Mouse (Mus musculus): ENCODE measurements at regions not wholly inside any gene's neighbourhood (a gene's known extent, or its start where the extent isn't known, plus 50 kb on each side); places are given as distances from the start of the nearest gene placed in this dataset.
"Not testable (repeated sequence)": the region's sequence is repeated elsewhere in the genome, so short reads cannot be mapped to it uniquely, and the experiment has no call there.

DNA sequence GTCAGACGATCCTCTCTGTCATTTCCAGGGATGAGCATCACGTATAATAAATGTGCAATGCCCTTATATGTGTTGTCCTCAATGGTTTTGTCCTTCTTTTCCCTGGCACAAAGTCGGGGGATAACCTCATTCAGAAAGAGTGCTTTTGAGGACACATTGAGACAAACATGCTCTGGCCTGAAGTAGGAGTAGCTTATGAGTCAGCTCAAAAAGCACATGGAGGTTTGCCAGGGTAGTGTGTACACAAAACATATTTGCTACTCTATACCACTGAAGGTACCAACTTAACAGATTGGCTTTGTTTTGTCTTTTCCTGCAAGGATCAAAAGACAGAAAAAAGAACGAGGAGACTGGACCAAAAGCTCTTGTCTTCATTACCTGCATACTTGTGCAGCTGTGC is 682.1 kb upstream of the Grid2 start:
- Histone ChIP-seq H3K9me3 (ENCODE audit: control insufficient read depth, low read length) (no peaks in the 10 kb centered on the region), H3K27ac (no peak overlapping the region), H3K9ac (replicated peaks) (no peak overlapping the region), H3K4me1 (replicated peaks; ENCODE audit: control insufficient read depth in 2 of 2, insufficient read depth in 2 of 2, low read length in 1 of 2) (no peaks in the 10 kb centered on the region), H3K4me2 (ENCODE audit: low read depth) (no peak overlapping the region), H3K36me3 (replicated peaks; ENCODE audit: control insufficient read depth, insufficient read depth, low read depth) (no peaks in the 10 kb centered on the region), H3K4me3 (ENCODE audit: insufficient read depth in 1 of 2, low read depth in 2 of 2, low read length in 2 of 2) (no peak overlapping the region), H3K27me3 (ENCODE audit: control insufficient read depth, insufficient read depth, low read length) (no peaks in the 10 kb centered on the region)
- DNase-seq (ENCODE audit: low read depth in 3 of 3, low spot score in 3 of 3): no peak
- TF ChIP-seq CTCF (IDR thresholded peaks at IDR 0.05; ENCODE audit: low read depth) (no peak), EP300 (IDR thresholded peaks at IDR 0.05; ENCODE audit: low read depth) (no peak)
- WGBS (ENCODE audit: insufficient replicate concordance): 51% methylated on average over 4 of the region's 4 CpGs
- no peak for ATAC-seq (ENCODE audit: insufficient read depth)

DNA sequence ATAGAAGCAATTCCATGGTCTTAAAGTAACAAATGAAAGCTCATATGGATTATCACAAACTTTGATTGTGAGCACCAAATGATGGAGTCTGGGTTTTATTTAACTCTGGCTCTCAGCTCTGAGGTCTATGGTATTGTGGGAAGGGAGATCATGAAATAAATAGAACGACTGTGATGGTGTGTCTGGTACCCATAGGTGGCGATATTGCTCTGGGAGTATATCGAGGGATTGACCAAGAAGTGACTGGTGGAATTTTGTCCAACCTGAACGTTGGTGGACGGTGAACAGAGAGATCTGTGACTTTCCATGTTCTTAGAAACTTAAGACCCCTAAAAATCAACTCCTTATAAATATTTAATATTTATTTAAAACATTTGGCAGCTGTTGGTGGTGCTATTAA is 679.5 kb upstream of the Grid2 start:
- peak; percentile 15; the same call in 1 of the 2 replicates for TF ChIP-seq CTCF (IDR thresholded peaks at IDR 0.05; ENCODE audit: low read depth)
- no peak for TF ChIP-seq EP300 (IDR thresholded peaks at IDR 0.05; ENCODE audit: low read depth)
- no peak overlapping the region for H3K27ac ChIP-seq
- no peaks in the 10 kb centered on the region for H3K4me1 ChIP-seq (replicated peaks; ENCODE audit: control insufficient read depth in 2 of 2, insufficient read depth in 2 of 2, low read length in 1 of 2)
- no peaks in the 10 kb centered on the region for H3K27me3 ChIP-seq (ENCODE audit: control insufficient read depth, insufficient read depth, low read length)
- no peaks in the 10 kb centered on the region for H3K9me3 ChIP-seq (ENCODE audit: control insufficient read depth, low read length)
- WGBS (ENCODE audit: insufficient replicate concordance): 24% methylated on average over 5 of the region's 5 CpGs
- no peaks in the 10 kb centered on the region for H3K36me3 ChIP-seq (replicated peaks; ENCODE audit: control insufficient read depth, insufficient read depth, low read depth)
- ATAC-seq (ENCODE audit: insufficient read depth) (no peak), DNase-seq (ENCODE audit: low read depth in 3 of 3, low spot score in 3 of 3) (no peak)
- no peak overlapping the region for H3K4me3 ChIP-seq (ENCODE audit: insufficient read depth in 1 of 2, low read depth in 2 of 2, low read length in 2 of 2)
- H3K4me2 ChIP-seq (ENCODE audit: low read depth): no peak overlapping the region
- no peak overlapping the region for H3K9ac ChIP-seq (replicated peaks)

DNA sequence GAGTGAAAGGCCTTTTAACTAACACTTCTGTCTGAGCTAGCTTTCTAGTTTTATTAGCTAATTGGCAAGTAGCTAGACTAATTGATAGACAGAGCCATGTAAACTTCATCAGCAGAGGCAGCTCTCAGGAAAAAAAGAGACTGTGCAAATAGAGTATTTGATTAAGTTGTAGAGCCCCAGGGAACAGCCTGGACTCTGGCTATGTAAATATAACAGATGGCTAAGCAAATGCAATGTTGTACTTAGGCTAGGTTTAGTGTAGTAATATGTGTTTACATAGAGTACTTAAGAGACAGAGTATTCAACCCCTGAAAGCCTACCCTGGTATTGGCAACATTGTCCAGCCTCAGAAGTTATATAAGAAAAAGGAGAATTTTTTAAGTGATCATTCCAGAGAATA is 635.1 kb upstream of the Grid2 start:
- Histone ChIP-seq H3K9ac (replicated peaks) (no peak overlapping the region), H3K27ac (no peak overlapping the region), H3K4me3 (ENCODE audit: insufficient read depth in 1 of 2, low read depth in 2 of 2, low read length in 2 of 2) (no peak overlapping the region), H3K9me3 (ENCODE audit: control insufficient read depth, low read length) (no peaks in the 10 kb centered on the region), H3K4me2 (ENCODE audit: low read depth) (no peak overlapping the region), H3K36me3 (replicated peaks; ENCODE audit: control insufficient read depth, insufficient read depth, low read depth) (no peaks in the 10 kb centered on the region), H3K27me3 (ENCODE audit: control insufficient read depth, insufficient read depth, low read length) (no peaks in the 10 kb centered on the region; the same call in 1 of the 2 replicates), H3K4me1 (replicated peaks; ENCODE audit: control insufficient read depth in 2 of 2, insufficient read depth in 2 of 2, low read length in 1 of 2) (no peaks in the 10 kb centered on the region)
- DNase-seq (ENCODE audit: low read depth in 3 of 3, low spot score in 3 of 3): no peak
- TF ChIP-seq CTCF (IDR thresholded peaks at IDR 0.05; ENCODE audit: low read depth) (no peak), EP300 (IDR thresholded peaks at IDR 0.05; ENCODE audit: low read depth) (no peak)
- no peak for ATAC-seq (ENCODE audit: insufficient read depth)

DNA sequence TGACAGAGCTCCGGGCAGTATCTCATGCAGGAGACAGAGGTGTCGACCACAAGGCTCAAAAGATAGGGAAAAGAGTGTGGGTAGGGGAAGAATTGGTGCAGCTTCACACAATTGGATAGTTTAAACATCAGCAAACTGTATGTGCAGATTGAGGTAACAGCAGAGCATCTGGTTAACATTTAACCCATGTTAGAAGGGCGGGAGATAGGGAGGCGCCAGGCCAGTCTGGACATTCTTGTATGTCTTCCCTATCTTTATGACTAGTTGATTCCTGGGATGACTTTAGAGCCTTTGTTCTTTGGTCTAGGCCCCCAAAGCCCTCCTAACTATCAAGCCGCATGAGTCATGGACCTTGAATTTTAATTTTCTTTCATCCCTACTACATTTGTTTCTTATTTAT is 587.6 kb upstream of the Grid2 start:
- not testable (repeated sequence) for H3K4me2 ChIP-seq (ENCODE audit: low read depth); H3K4me1 ChIP-seq (replicated peaks; ENCODE audit: control insufficient read depth in 2 of 2, insufficient read depth in 2 of 2, low read length in 1 of 2); H3K9ac ChIP-seq (replicated peaks); ATAC-seq (ENCODE audit: insufficient read depth); H3K36me3 ChIP-seq (replicated peaks; ENCODE audit: control insufficient read depth, insufficient read depth, low read depth); DNase-seq (ENCODE audit: low read depth in 3 of 3, low spot score in 3 of 3); H3K27me3 ChIP-seq (ENCODE audit: control insufficient read depth, insufficient read depth, low read length); H3K9me3 ChIP-seq (ENCODE audit: control insufficient read depth, low read length); H3K27ac ChIP-seq; H3K4me3 ChIP-seq (ENCODE audit: insufficient read depth in 1 of 2, low read depth in 2 of 2, low read length in 2 of 2)
- WGBS (ENCODE audit: insufficient replicate concordance): 62% methylated on average over 5 of the region's 5 CpGs

DNA sequence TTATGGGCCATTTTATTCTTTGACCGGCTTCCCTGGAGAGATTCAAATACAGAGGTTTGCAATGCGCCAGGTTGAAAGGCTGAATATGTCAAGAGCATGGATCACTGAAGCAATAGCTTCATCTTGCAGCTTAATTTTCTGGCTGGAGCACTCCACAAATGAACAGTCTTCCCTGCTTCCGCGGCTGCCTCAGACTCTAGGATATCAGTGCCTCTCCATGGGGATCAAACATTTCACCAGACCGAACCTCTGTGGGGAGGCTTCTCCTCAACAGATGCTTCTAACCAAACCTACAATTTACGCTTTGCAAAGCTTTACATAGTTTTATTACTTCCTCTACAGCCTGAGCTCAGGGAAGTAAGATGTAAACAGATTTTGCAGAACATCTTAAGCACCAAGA is 537.3 kb upstream of the Grid2 start:
- Histone ChIP-seq H3K27me3 (ENCODE audit: control insufficient read depth, insufficient read depth, low read length) (no peaks in the 10 kb centered on the region), H3K4me2 (ENCODE audit: low read depth) (no peak overlapping the region), H3K27ac (no peak overlapping the region), H3K36me3 (replicated peaks; ENCODE audit: control insufficient read depth, insufficient read depth, low read depth) (no peaks in the 10 kb centered on the region), H3K4me3 (ENCODE audit: insufficient read depth in 1 of 2, low read depth in 2 of 2, low read length in 2 of 2) (no peak overlapping the region), H3K9me3 (ENCODE audit: control insufficient read depth, low read length) (no peaks in the 10 kb centered on the region), H3K4me1 (replicated peaks; ENCODE audit: control insufficient read depth in 2 of 2, insufficient read depth in 2 of 2, low read length in 1 of 2) (no peaks in the 10 kb centered on the region), H3K9ac (replicated peaks) (no peak overlapping the region)
- TF ChIP-seq CTCF (IDR thresholded peaks at IDR 0.05; ENCODE audit: low read depth): no peak
- TF ChIP-seq EP300 (IDR thresholded peaks at IDR 0.05; ENCODE audit: low read depth): no peak
- ATAC-seq (ENCODE audit: insufficient read depth) (no peak), DNase-seq (ENCODE audit: low read depth in 3 of 3, low spot score in 3 of 3) (no peak)
- 45% methylated on average over 6 of the region's 6 CpGs for WGBS (ENCODE audit: insufficient replicate concordance)
